Mouse (Mus musculus): Measurements from ENCODE around the gene Tns4. TPM values are rescaled to one million over a fixed set of nuclear protein-coding genes. Genes with fewer than 3 reads are reported as not detected.

Gene Tns4
- polyA plus RNA-seq, 2 experiments from 2014 or later = not detected

Other genes starting within 250 kb of the Tns4 start
- 10 to 100 TPM; 10.9 to 12.3 TPM for gene Wipf2, start 225.7 kb downstream of the Tns4 start, polyA plus RNA-seq (2017; shearing (Covaris generic))
- 10 to 100 TPM; 10.1 to 17.7 TPM for gene Cdc6, start 181.5 kb downstream of the Tns4 start, polyA plus RNA-seq (2017; shearing (Covaris generic))
- 10 to 100 TPM in 1 of 2 experiments, 1 to 10 TPM in 1; 9.0 to 13.7 TPM for gene Rara, start 161.5 kb downstream of the Tns4 start, polyA plus RNA-seq (2017; shearing (Covaris generic))
- gene Gjd3, start 106.3 kb downstream of the Tns4 start, polyA plus RNA-seq (2017; shearing (Covaris generic)) = under 1 TPM in 1 of 2 experiments, not detected in 1; 0.41 TPM
- gene Top2a, start 65.1 kb downstream of the Tns4 start, polyA plus RNA-seq (2017; shearing (Covaris generic)) = 100 to 1,000 TPM; 118 to 121 TPM
- 10 to 100 TPM; 33.7 to 43.6 TPM for gene Igfbp4, start 48.1 kb downstream of the Tns4 start, polyA plus RNA-seq (2017; shearing (Covaris generic))
- gene Ccr7, start 65.8 kb upstream of the Tns4 start, polyA plus RNA-seq (2017; shearing (Covaris generic)) = 100 to 1,000 TPM; 243 to 261 TPM
- 100 to 1,000 TPM; 133 to 172 TPM for gene Smarce1, start 141.7 kb upstream of the Tns4 start, polyA plus RNA-seq (2017; shearing (Covaris generic))
- 1 to 10 TPM; 1.4 to 1.7 TPM for gene Krt222, start 154.8 kb upstream of the Tns4 start, polyA plus RNA-seq (2017; shearing (Covaris generic))
- gene Krt24, start 196.0 kb upstream of the Tns4 start, polyA plus RNA-seq (2017; shearing (Covaris generic)) = not detected
- not detected for gene Krt25, start 233.6 kb upstream of the Tns4 start, polyA plus RNA-seq (2017; shearing (Covaris generic))
- gene Krt26, start 248.7 kb upstream of the Tns4 start, polyA plus RNA-seq (2017; shearing (Covaris generic)) = not detected

Measured in activated CD4-positive, CD25-positive, alpha-beta regulatory T cell, adult 4 months (primary cell).